Mouse (Mus musculus): Measurements from ENCODE around the gene Gpd2.

- TF ChIP-seq USF1 (IDR thresholded peaks at IDR 0.05; ENCODE audit: low read depth) (no peak), POLR2AphosphoS2 (IDR thresholded peaks at IDR 0.05; ENCODE audit: insufficient read length, low read depth) (no peak), SRF (IDR thresholded peaks at IDR 0.05; ENCODE audit: control insufficient read depth, insufficient read length, low read depth) (no peak), POLR2A (IDR thresholded peaks at IDR 0.05; ENCODE audit: insufficient read length, low read depth) (no peak), TCF12 (IDR thresholded peaks at IDR 0.05; ENCODE audit: insufficient read depth, poor library complexity, severe bottlenecking) (no peak), MYOG (IDR thresholded peaks at IDR 0.05; ENCODE audit: control insufficient read depth in 1 of 3, insufficient read depth in 1 of 3, insufficient read length in 2 of 3, low read depth in 2 of 3) (no peak)
Measured at GRCm38 (mm10) chr2:57252542-57253301, 15.3 kb downstream of the Gpd2 start.
